Mouse (Mus musculus): Measurements from ENCODE around the gene Il1rl2.

GRCm38 (mm10) chr1:40354665-40355064, 30.3 kb downstream of the Il1rl2 start:
- TF ChIP-seq CTCF (IDR thresholded peaks at IDR 0.05; ENCODE audit: low read depth) (no peak), EP300 (IDR thresholded peaks at IDR 0.05; ENCODE audit: low read depth) (no peak)

All from heart, postnatal 0 days (tissue).